Mouse (Mus musculus): ENCODE results near the gene Armh3. TPM values are rescaled to one million over a fixed set of nuclear protein-coding genes. Genes with fewer than 3 reads are reported as not detected.

Gene Armh3
- polyA plus RNA-seq, 1 experiment from 2014 or later, result 22.1 TPM

GRCm38 (mm10) chr19:46030196-46030983, 32.1 kb upstream of the Armh3 start:
- ATAC-seq (ENCODE audit: low FRiP score, low read depth), result no peak
- Histone ChIP-seq H3K36me3 (peaks cover 60% of the 10 kb centered on the region), H3K4me1 (peaks cover 3% of the 10 kb centered on the region; the same call in 1 of the 2 replicates), H3K9ac (no peak overlapping the region), H3K4me2 (replicated peaks) (no peak overlapping the region), H3K27ac (no peak overlapping the region), H3K9me3 (peaks cover 5% of the 10 kb centered on the region), H3K4me3 (no peak overlapping the region), H3K27me3 (no peaks in the 10 kb centered on the region)
- WGBS, result 94% methylated on average over 10 of the region's 10 CpGs

- Histone ChIP-seq H3K4me1 (peaks cover 3% of the 10 kb centered on the region; the same call in 1 of the 2 replicates), H3K27me3 (no peaks in the 10 kb centered on the region), H3K36me3 (peaks cover 53% of the 10 kb centered on the region), H3K9me3 (peaks cover 5% of the 10 kb centered on the region), H3K27ac (no peak overlapping the region), H3K9ac (no peak overlapping the region), H3K4me3 (no peak overlapping the region), H3K4me2 (replicated peaks) (no peak overlapping the region)
- no peak for ATAC-seq (ENCODE audit: low FRiP score, low read depth)
- WGBS, result 100% methylated on average over 1 of the region's 1 CpGs
Observed at GRCm38 (mm10) chr19:46029652-46030051, 31.4 kb upstream of the Armh3 start.

- no peak overlapping the region for H3K4me2 ChIP-seq (replicated peaks)
Observed at GRCm38 (mm10) chr19:46028747-46029320, 30.5 kb upstream of the Armh3 start.

GRCm38 (mm10) chr19:46026567-46026966, 28.3 kb upstream of the Armh3 start:
- H3K4me3 ChIP-seq, result no peak overlapping the region
- WGBS, result 61% methylated on average over 8 of the region's 8 CpGs
- ATAC-seq (ENCODE audit: low FRiP score, low read depth), result no peak
- peaks cover 5% of the 10 kb centered on the region for H3K9me3 ChIP-seq
- H3K27ac ChIP-seq, result no peak overlapping the region
- H3K27me3 ChIP-seq, result no peaks in the 10 kb centered on the region
- peaks cover 3% of the 10 kb centered on the region; the same call in 1 of the 2 replicates for H3K4me1 ChIP-seq
- H3K9ac ChIP-seq, result no peak overlapping the region
- H3K4me2 ChIP-seq (replicated peaks), result no peak overlapping the region
- peaks cover 22% of the 10 kb centered on the region for H3K36me3 ChIP-seq

More at GRCm38 (mm10) chr19:46028747-46029320, 30.5 kb upstream of the Armh3 start:
- no peak overlapping the region for H3K4me3 ChIP-seq
- H3K4me1 ChIP-seq, result peaks cover 3% of the 10 kb centered on the region; the same call in 1 of the 2 replicates
- 73% methylated on average over 11 of the region's 11 CpGs for WGBS
- no peaks in the 10 kb centered on the region for H3K27me3 ChIP-seq
- H3K36me3 ChIP-seq, result peaks cover 44% of the 10 kb centered on the region
- peaks cover 5% of the 10 kb centered on the region for H3K9me3 ChIP-seq
- H3K9ac ChIP-seq, result no peak overlapping the region
- no peak overlapping the region for H3K27ac ChIP-seq
- no peak for ATAC-seq (ENCODE audit: low FRiP score, low read depth)

- 71% methylated on average over 6 of the region's 6 CpGs for WGBS
- Histone ChIP-seq H3K4me1 (peaks cover 3% of the 10 kb centered on the region; the same call in 1 of the 2 replicates), H3K4me2 (replicated peaks) (no peak overlapping the region), H3K36me3 (peaks cover 7% of the 10 kb centered on the region), H3K27me3 (no peaks in the 10 kb centered on the region), H3K4me3 (no peak overlapping the region), H3K9me3 (peaks cover 5% of the 10 kb centered on the region), H3K9ac (no peak overlapping the region), H3K27ac (no peak overlapping the region)
- ATAC-seq (ENCODE audit: low FRiP score, low read depth), result no peak
Observed at GRCm38 (mm10) chr19:46024959-46025358, 26.7 kb upstream of the Armh3 start.

GRCm38 (mm10) chr19:46016023-46016422, 17.7 kb upstream of the Armh3 start:
- no peak for ATAC-seq (ENCODE audit: low FRiP score, low read depth)
- Histone ChIP-seq H3K4me3 (no peak overlapping the region), H3K36me3 (no peaks in the 10 kb centered on the region), H3K4me1 (no peaks in the 10 kb centered on the region), H3K9me3 (0 out of 2 replicates have a peak, but pooled peaks cover 4% of the 10 kb centered on the region), H3K4me2 (replicated peaks) (no peak overlapping the region), H3K27ac (no peak overlapping the region), H3K9ac (no peak overlapping the region), H3K27me3 (no peaks in the 10 kb centered on the region)
- WGBS, result 54% methylated on average over 2 of the region's 2 CpGs

GRCm38 (mm10) chr19:46014572-46015178, 16.4 kb upstream of the Armh3 start:
- Histone ChIP-seq H3K9me3 (0 out of 2 replicates have a peak, but pooled peaks cover 4% of the 10 kb centered on the region), H3K4me1 (no peaks in the 10 kb centered on the region), H3K9ac (no peak overlapping the region), H3K36me3 (no peaks in the 10 kb centered on the region), H3K4me2 (replicated peaks) (no peak overlapping the region), H3K4me3 (no peak overlapping the region), H3K27ac (no peak overlapping the region), H3K27me3 (no peaks in the 10 kb centered on the region)
- ATAC-seq (ENCODE audit: low FRiP score, low read depth), result peak; percentile 72; the same call in 1 of the 2 replicates
- 42% methylated on average over 12 of the region's 12 CpGs for WGBS

GRCm38 (mm10) chr19:46005680-46006079, 7.4 kb upstream of the Armh3 start:
- 80% methylated on average over 7 of the region's 7 CpGs for WGBS
- ATAC-seq (ENCODE audit: low FRiP score, low read depth), result no peak
- 0 out of 2 replicates have a peak overlapping the region, but pooled peaks have one; percentile 27 for H3K9ac ChIP-seq
- H3K4me3 ChIP-seq, result no peak overlapping the region
- peaks cover 15% of the 10 kb centered on the region for H3K36me3 ChIP-seq
- H3K27me3 ChIP-seq, result peaks cover 3% of the 10 kb centered on the region; the same call in 1 of the 2 replicates
- no peak overlapping the region for H3K27ac ChIP-seq
- H3K4me1 ChIP-seq, result peaks cover 23% of the 10 kb centered on the region
- H3K4me2 ChIP-seq (replicated peaks), result no peak overlapping the region
- no peaks in the 10 kb centered on the region for H3K9me3 ChIP-seq

GRCm38 (mm10) chr19:46004814-46005466, 6.7 kb upstream of the Armh3 start:
- no peak for ATAC-seq (ENCODE audit: low FRiP score, low read depth)
- H3K4me2 ChIP-seq (replicated peaks), result peak overlapping the region; percentile 98; the same call in 1 of the 2 replicates

GRCm38 (mm10) chr19:46003371-46004226, 5.3 kb upstream of the Armh3 start, which contains the start of gene Hps6:
Gene Hps6, plus strand, starts transcription at chr19:46003508.
- WGBS, result 1% methylated on average over 70 of the region's 70 CpGs
- peak; percentile 73 for ATAC-seq (ENCODE audit: low FRiP score, low read depth)
- peak within 1 kb of the TSS; percentile 84 for H3K9ac ChIP-seq
- peaks cover 3% of the 10 kb centered on the region; the same call in 1 of the 2 replicates for H3K27me3 ChIP-seq
- H3K9me3 ChIP-seq, result no peaks in the 10 kb centered on the region
- H3K4me1 ChIP-seq, result peaks cover 23% of the 10 kb centered on the region
- peaks cover 15% of the 10 kb centered on the region for H3K36me3 ChIP-seq
- peak within 1 kb of the TSS; percentile 98 for H3K4me2 ChIP-seq (replicated peaks)
- no peak within 1 kb of the TSS for H3K27ac ChIP-seq
- H3K4me3 ChIP-seq, result peak within 1 kb of the TSS; percentile 73

More at GRCm38 (mm10) chr19:46004814-46005466, 6.7 kb upstream of the Armh3 start:
- Histone ChIP-seq H3K27me3 (peaks cover 3% of the 10 kb centered on the region; the same call in 1 of the 2 replicates), H3K9ac (no peak overlapping the region), H3K36me3 (peaks cover 15% of the 10 kb centered on the region), H3K4me1 (peaks cover 23% of the 10 kb centered on the region), H3K4me3 (0 out of 2 replicates have a peak overlapping the region, but pooled peaks have one; percentile 73), H3K9me3 (no peaks in the 10 kb centered on the region), H3K27ac (no peak overlapping the region)
- 79% methylated on average over 17 of the region's 17 CpGs for WGBS

- Histone ChIP-seq H3K36me3 (peaks cover 9% of the 10 kb centered on the region; the same call in 1 of the 2 replicates), H3K4me2 (replicated peaks) (no peak overlapping the region), H3K27me3 (peaks cover 3% of the 10 kb centered on the region; the same call in 1 of the 2 replicates), H3K4me1 (peaks cover 26% of the 10 kb centered on the region), H3K4me3 (no peak overlapping the region), H3K27ac (no peak overlapping the region), H3K9ac (no peak overlapping the region), H3K9me3 (no peaks in the 10 kb centered on the region)
- 82% methylated on average over 9 of the region's 9 CpGs for WGBS
- no peak for ATAC-seq (ENCODE audit: low FRiP score, low read depth)
Observed at GRCm38 (mm10) chr19:46002279-46002678, 4.0 kb upstream of the Armh3 start.

Measured in limb, embryonic 13.5 days (tissue).